Mouse (Mus musculus) testis, adult 2 months (tissue): ENCODE data around the gene Thsd7b. TPM values are rescaled to one million over a fixed set of nuclear protein-coding genes. Genes with fewer than 3 reads are reported as not detected.
"Not testable (repeated sequence)": the region's sequence is repeated elsewhere in the genome, so short reads cannot be mapped to it uniquely, and the experiment has no call there.

Experiments
- H3K27ac ChIP-seq: fragments of 200-500 bp; 2 replicates; pipeline ENCODE4 v1.5.1; 2012; ENCODE audit warnings: low read depth, low read length; ENCODE audit not compliant: control insufficient read depth, insufficient read depth
- H3K27me3 ChIP-seq: fragments of 200-500 bp; 2 replicates; pipeline ENCODE4 v1.6.1; 2012; ENCODE audit warnings: mild to moderate bottlenecking, low read length, moderate library complexity; ENCODE audit not compliant: control insufficient read depth, insufficient read depth
- H3K36me3 ChIP-seq: fragments of 200-500 bp; 2 replicates; pipeline ENCODE4 v1.6.1; 2012; ENCODE audit warnings: mild to moderate bottlenecking, low read length; ENCODE audit not compliant: control insufficient read depth, insufficient read depth
- H3K4me1 ChIP-seq: fragments of 200-500 bp; 2 replicates; pipeline ENCODE4 v1.6.1; 2012; ENCODE audit warnings: low read length; ENCODE audit not compliant: control insufficient read depth, insufficient read depth
- H3K4me3 ChIP-seq: fragments of 200-500 bp; 2 replicates; pipeline ENCODE4 v1.5.1; 2012; ENCODE audit warnings: low read depth, mild to moderate bottlenecking, low read length, moderate library complexity, mixed read lengths; ENCODE audit not compliant: control insufficient read depth
- CTCF ChIP-seq: fragments of 200-500 bp; IDR thresholded peaks from 2 replicates; pipeline ENCODE4 v1.5.1; 2012; ENCODE audit warnings: low read depth, mild to moderate bottlenecking, inconsistent platforms, low read length, moderate library complexity; ENCODE audit not compliant: control insufficient read depth, insufficient read depth, insufficient replicate concordance
- POLR2A ChIP-seq: fragments of 200-500 bp; IDR thresholded peaks from 2 replicates; pipeline ENCODE4 v1.6.1; 2012; ENCODE audit warnings: low read depth, mild to moderate bottlenecking, inconsistent platforms, low read length, moderate library complexity; ENCODE audit not compliant: control insufficient read depth
- polyA plus RNA-seq: library from polyadenylated mRNA; depleted of rRNA; stranded (reverse); fragments of >200 nt; gene quantifications from 2 replicates; pipeline ENCODE4 v1.2.3, GENCODE M21; 2012

Thsd7b gene
- polyA plus RNA-seq, 1 experiment: 9.7 TPM

GRCm38 (mm10) chr1:129963166-129963565 is 690.1 kb downstream of the Thsd7b start:
- H3K27ac ChIP-seq: no peak overlapping the region
- H3K36me3 ChIP-seq: no peaks in the 10 kb centered on the region
- no peaks in the 10 kb centered on the region for H3K27me3 ChIP-seq
- peaks cover 5% of the 10 kb centered on the region; the same call in 1 of the 2 replicates for H3K4me1 ChIP-seq
- TF ChIP-seq CTCF (no peak), POLR2A (no peak)
- H3K4me3 ChIP-seq: no peak overlapping the region

GRCm38 (mm10) chr1:129989247-129989646 is 716.1 kb downstream of the Thsd7b start:
- not testable (repeated sequence) for H3K36me3 ChIP-seq, H3K4me3 ChIP-seq, H3K4me1 ChIP-seq, H3K27ac ChIP-seq, H3K27me3 ChIP-seq

GRCm38 (mm10) chr1:129990821-129991220 is 717.7 kb downstream of the Thsd7b start:
- no peak for TF ChIP-seq CTCF
- TF ChIP-seq POLR2A: no peak
- no peak overlapping the region for H3K27ac ChIP-seq
- no peaks in the 10 kb centered on the region for H3K4me1 ChIP-seq
- H3K4me3 ChIP-seq: no peak overlapping the region
- H3K36me3 ChIP-seq: no peaks in the 10 kb centered on the region
- H3K27me3 ChIP-seq: no peaks in the 10 kb centered on the region

- TF ChIP-seq CTCF (no peak), POLR2A (no peak)
- no peaks in the 10 kb centered on the region for H3K27me3 ChIP-seq
- H3K36me3 ChIP-seq: no peaks in the 10 kb centered on the region
These were observed 781.9 kb downstream of the Thsd7b start for GRCm38 (mm10) chr1:130055012-130055411.

GRCm38 (mm10) chr1:130062105-130062504 is 789.0 kb downstream of the Thsd7b start:
- H3K27ac ChIP-seq: no peak overlapping the region
- no peaks in the 10 kb centered on the region for H3K36me3 ChIP-seq
- no peaks in the 10 kb centered on the region for H3K27me3 ChIP-seq
- no peaks in the 10 kb centered on the region for H3K4me1 ChIP-seq
- TF ChIP-seq CTCF (no peak), POLR2A (no peak)
- H3K4me3 ChIP-seq: no peak overlapping the region

More at GRCm38 (mm10) chr1:130055012-130055411, 781.9 kb downstream of the Thsd7b start:
- Histone ChIP-seq H3K27ac (no peak overlapping the region), H3K4me3 (no peak overlapping the region), H3K4me1 (no peaks in the 10 kb centered on the region)

- TF ChIP-seq CTCF: no peak
- no peak for TF ChIP-seq POLR2A
These were observed 793.3 kb downstream of the Thsd7b start for GRCm38 (mm10) chr1:130066193-130066959.

GRCm38 (mm10) chr1:130083788-130084187 is 810.7 kb downstream of the Thsd7b start:
- H3K27me3 ChIP-seq: no peaks in the 10 kb centered on the region
- no peak overlapping the region for H3K27ac ChIP-seq
- TF ChIP-seq CTCF: no peak
- no peak for TF ChIP-seq POLR2A
- H3K36me3 ChIP-seq: no peaks in the 10 kb centered on the region
- H3K4me1 ChIP-seq: no peaks in the 10 kb centered on the region
- no peak overlapping the region for H3K4me3 ChIP-seq

More at GRCm38 (mm10) chr1:130066193-130066959, 793.3 kb downstream of the Thsd7b start:
- Histone ChIP-seq H3K27ac (no peak overlapping the region), H3K4me1 (no peaks in the 10 kb centered on the region), H3K4me3 (no peak overlapping the region), H3K36me3 (no peaks in the 10 kb centered on the region), H3K27me3 (no peaks in the 10 kb centered on the region)
